Mouse (Mus musculus): ENCODE measurements around the gene Ifnl3.

DNA sequence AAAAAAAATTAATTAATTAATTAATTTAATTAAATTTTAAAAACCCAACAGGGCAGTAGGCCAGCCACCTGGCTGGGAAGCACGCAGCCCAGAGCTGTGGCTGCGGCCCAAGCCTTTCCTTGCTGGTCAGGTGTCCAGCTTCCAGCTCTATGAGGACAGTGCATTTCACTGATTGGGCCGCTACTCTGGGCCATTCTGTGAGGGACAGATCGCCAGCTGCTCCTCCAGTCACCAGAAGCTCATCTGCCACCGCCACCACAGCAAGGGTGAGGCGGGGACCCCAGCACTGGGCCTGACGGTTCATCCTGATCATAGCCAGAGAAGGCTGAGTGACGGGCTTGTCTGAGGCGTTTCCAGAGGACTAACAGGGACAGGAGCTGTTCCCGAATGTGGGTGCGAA, 39.3 kb downstream of the Ifnl3 start:
- no peak for TF ChIP-seq CTCF (IDR thresholded peaks at IDR 0.05; ENCODE audit: low read depth)
- no peak for TF ChIP-seq EP300 (IDR thresholded peaks at IDR 0.05; ENCODE audit: low read depth)

All from liver, embryonic 14.5 days (tissue).